Mouse (Mus musculus) bone marrow macrophage, adult 2 months (primary cell): Measurements from ENCODE around the gene Gm10670. TPM values are rescaled to one million over a fixed set of nuclear protein-coding genes. Genes with fewer than 3 reads are reported as not detected.
"Not testable (repeated sequence)": the region's sequence is repeated elsewhere in the genome, so short reads cannot be mapped to it uniquely, and the experiment has no call there.

Experiments
- H3K27ac ChIP-seq: 2 replicates; pipeline ENCODE4 v1.5.1; 2012; ENCODE audit warnings: low read depth, low read length; ENCODE audit not compliant: insufficient read depth
- H3K4me1 ChIP-seq: 2 replicates; pipeline ENCODE4 v1.6.1; 2012; ENCODE audit warnings: low read length; ENCODE audit not compliant: control insufficient read depth, insufficient read depth
- H3K4me3 ChIP-seq: 2 replicates; pipeline ENCODE4 v1.5.1; 2012; ENCODE audit warnings: mild to moderate bottlenecking, low read length, moderate library complexity; ENCODE audit not compliant: insufficient read depth
- polyA plus RNA-seq: library from polyadenylated mRNA; stranded (reverse); fragments of >200 nt; gene quantifications from 2 replicates; pipeline ENCODE4 v1.2.4, GENCODE M21; 2012; ENCODE audit not compliant: missing spikeins, insufficient read depth, insufficient read length

Gene Gm10670
- polyA plus RNA-seq: not detected in 2 replicates

DNA sequence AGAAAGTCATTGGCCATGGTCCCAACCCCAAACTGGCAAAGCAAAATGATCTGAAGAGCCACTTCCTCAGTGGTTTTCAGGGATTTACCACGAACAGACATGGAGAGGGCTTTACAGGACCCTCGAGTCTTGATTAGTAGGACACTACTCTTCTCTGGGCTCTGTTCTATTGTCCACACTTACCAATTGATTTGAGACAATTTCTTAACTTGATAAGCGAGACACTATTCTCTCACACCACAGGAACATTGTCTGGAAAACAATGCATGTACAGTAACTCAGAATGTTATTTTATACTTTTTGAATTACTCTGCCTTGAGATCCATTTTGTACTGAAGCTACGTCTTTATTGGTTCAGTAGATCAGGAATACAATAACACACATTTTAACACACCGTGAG, at the start of gene Gm10670:
TSS of gene Gm10670 (minus strand) at position 101 of the 400 bp plus-strand sequence.
- not testable (repeated sequence) for H3K4me3 ChIP-seq, H3K4me1 ChIP-seq

DNA sequence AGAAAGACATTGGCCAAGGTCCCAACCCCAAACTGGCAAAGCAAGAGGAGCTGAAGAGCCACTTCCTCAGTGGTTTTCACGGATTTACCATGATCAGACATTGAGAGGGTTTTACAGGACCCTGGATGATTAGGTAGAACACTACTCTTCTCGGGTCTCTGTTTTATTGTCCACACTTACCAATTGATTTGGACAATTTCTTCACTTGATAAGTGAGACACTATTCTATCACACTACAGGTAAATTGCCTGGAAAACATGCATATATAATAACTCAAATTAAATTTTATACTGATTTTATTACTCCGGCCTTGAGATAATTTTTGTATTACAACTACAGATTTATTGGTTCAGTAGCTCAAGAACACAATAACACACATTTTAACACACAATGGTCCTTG, 35.7 kb upstream of the Gm10670 start, which contains the start of gene Vmn1r103:
TSS of gene Vmn1r103 (minus strand) at position 101 of the 400 bp plus-strand sequence.
- H3K27ac ChIP-seq, H3K4me3 ChIP-seq, H3K4me1 ChIP-seq: not testable (repeated sequence)

More for the DNA sequence above, at the start of gene Gm10670:
- not testable (repeated sequence) for H3K27ac ChIP-seq

- H3K4me3 ChIP-seq, H3K27ac ChIP-seq, H3K4me1 ChIP-seq: not testable (repeated sequence)
Measured at GRCm38 (mm10) chr7:20442493-20442892, 32.2 kb downstream of the Gm10670 start, which contains the start of gene Vmn1r101. Vmn1r101 (minus strand) TSS chr7:20442593.

Other genes starting within 250 kb of the Gm10670 start
- not detected in 2 replicates for gene Gm4498, start 241.1 kb downstream of the Gm10670 start, polyA plus RNA-seq
- gene Gm5890, start 212.1 kb downstream of the Gm10670 start, polyA plus RNA-seq: not detected in 2 replicates
- not detected in 2 replicates for gene Gm4133, start 140.9 kb downstream of the Gm10670 start, polyA plus RNA-seq
- gene Gm5728, start 99.5 kb downstream of the Gm10670 start, polyA plus RNA-seq: not detected in 2 replicates
- gene Vmn1r100, start 57.0 kb downstream of the Gm10670 start, polyA plus RNA-seq: not detected in 2 replicates
- gene Vmn1r101, start 32.3 kb downstream of the Gm10670 start, polyA plus RNA-seq: not detected in 2 replicates
- gene Vmn1r103, start 35.6 kb upstream of the Gm10670 start, polyA plus RNA-seq: not detected in 2 replicates
- gene Vmn1r104, start 58.9 kb upstream of the Gm10670 start, polyA plus RNA-seq: not detected in 2 replicates
- not detected in 2 replicates for gene Gm5726, start 70.8 kb upstream of the Gm10670 start, polyA plus RNA-seq
- gene Gm4141, start 101.3 kb upstream of the Gm10670 start, polyA plus RNA-seq: not detected in 2 replicates
- gene Gm4513, start 124.1 kb upstream of the Gm10670 start, polyA plus RNA-seq: not detected in 2 replicates
- gene Vmn1r107, start 194.0 kb upstream of the Gm10670 start, polyA plus RNA-seq: not detected in 2 replicates
- gene Vmn1r111, start 228.3 kb upstream of the Gm10670 start, polyA plus RNA-seq: not detected in 2 replicates